Mouse (Mus musculus) megakaryocyte, embryonic 14.5 days (primary cell): ENCODE measurements around the gene Dpp4. TPM values are rescaled to one million over a fixed set of nuclear protein-coding genes. Genes with fewer than 3 reads are reported as not detected.

Source experiments
- H3K27me3 ChIP-seq: replicated peaks from 2 replicates; pipeline ENCODE3; 2012; ENCODE audit warnings: inconsistent platforms
- H3K36me3 ChIP-seq: replicated peaks from 2 replicates; pipeline ENCODE3; 2012; ENCODE audit warnings: low read length, inconsistent platforms, mixed read lengths
- H3K4me1 ChIP-seq: 2 replicates; pipeline ENCODE4 v1.6.1; 2012; ENCODE audit warnings: inconsistent platforms
- H3K4me3 ChIP-seq: replicated peaks from 2 replicates; pipeline ENCODE3; 2012; ENCODE audit warnings: moderate library complexity, mild to moderate bottlenecking, inconsistent platforms
- H3K9me3 ChIP-seq: 2 replicates; pipeline ENCODE4 v1.6.1; 2012; ENCODE audit warnings: inconsistent platforms
- FLI1 ChIP-seq: IDR thresholded peaks from 2 replicates; pipeline ENCODE4 v1.6.1; 2012; ENCODE audit warnings: low read length, inconsistent platforms, mixed read lengths
- GATA1 ChIP-seq: IDR thresholded peaks from 3 replicates; pipeline ENCODE4 v1.6.1; 2012; ENCODE audit warnings: mixed read lengths, low read length, inconsistent platforms, borderline replicate concordance
- polyA plus RNA-seq: library from polyadenylated mRNA; stranded (reverse); fragments of >175 nt; gene quantifications from 2 replicates; pipeline ENCODE4 v1.2.3, GENCODE M21; 2012; ENCODE audit warnings: low replicate concordance; ENCODE audit not compliant: insufficient read depth

Dpp4 gene
- polyA plus RNA-seq, 1 experiment, result not detected

DNA sequence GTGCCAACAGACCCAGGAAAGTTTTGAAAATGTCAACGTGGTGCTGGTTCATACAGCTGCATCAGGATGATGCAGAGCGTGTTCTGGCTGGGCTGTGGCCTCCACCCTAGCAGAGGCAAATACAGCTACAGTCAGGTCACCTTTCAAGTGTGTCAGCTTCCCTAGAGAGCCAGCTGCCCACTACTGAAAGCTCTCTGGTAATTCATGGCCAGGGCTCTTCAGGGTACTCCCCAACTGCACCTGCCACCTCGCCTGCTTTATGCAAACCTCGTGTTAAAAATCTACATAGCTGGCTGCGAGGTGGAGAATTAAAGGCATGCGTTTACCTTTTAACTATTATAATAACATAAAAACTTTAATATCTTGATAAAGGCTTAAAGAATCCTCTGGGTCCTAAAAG lies 67.7 kb downstream of the Dpp4 start:
- Histone ChIP-seq H3K4me1 (no peaks in the 10 kb centered on the region), H3K27me3 (no peaks in the 10 kb centered on the region), H3K9me3 (no peaks in the 10 kb centered on the region), H3K36me3 (no peaks in the 10 kb centered on the region), H3K4me3 (no peak overlapping the region)
- no peak for TF ChIP-seq GATA1
- TF ChIP-seq FLI1, result no peak

DNA sequence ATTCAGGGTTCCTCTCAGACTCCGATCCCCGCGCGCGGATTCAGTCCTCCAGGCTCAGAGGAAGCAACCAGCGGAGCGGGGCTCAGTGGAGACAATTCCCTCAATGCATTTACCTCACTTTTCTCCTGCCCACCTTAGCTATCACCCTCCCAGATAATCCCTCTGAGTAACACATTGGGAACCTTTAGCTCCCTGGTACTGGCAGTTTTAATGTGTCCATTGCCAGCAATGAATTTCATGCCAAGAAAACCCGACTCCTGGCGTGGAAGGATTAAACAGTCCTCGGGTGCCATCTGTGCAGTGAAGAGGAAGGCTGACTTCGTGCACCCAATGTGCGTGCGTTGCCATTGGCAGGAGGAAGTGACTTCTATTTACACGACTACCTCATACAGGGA lies 70.3 kb downstream of the Dpp4 start:
- no peak for TF ChIP-seq FLI1
- no peak for TF ChIP-seq GATA1
- H3K9me3 ChIP-seq, result no peaks in the 10 kb centered on the region

DNA sequence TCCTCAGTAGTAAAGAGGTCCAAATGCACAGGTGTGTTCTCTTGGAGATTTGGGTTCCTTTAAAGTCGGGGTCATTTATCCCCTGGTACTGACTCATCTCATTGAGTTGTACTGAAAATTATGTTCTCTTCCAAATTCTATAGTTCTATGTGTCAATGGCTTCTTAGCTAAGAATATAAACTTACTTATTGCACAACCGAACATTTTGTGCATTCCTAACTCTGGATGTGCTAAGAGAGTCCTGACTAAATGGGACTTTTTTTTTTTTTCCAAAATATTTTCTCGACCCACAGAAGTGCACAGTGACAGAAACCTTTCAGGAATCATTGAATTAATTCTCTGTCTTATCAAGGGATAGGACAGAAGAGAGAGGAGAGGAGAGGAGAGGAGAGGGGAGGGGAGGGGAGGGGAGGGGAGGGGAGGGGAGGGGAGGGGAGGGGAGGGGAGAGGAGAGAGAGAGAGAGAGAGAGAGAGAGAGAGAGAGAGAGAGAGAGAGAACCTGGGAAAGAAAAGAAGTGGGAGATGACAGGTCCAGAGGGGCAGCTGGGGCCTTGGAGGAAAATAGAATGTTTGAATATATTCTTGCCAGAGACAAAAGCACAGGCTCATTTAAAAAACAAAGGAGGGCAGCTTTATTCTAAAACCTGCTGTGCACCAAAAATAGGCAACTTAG lies 70.8 kb downstream of the Dpp4 start:
- Histone ChIP-seq H3K27me3 (no peaks in the 10 kb centered on the region), H3K36me3 (no peaks in the 10 kb centered on the region), H3K4me3 (no peak overlapping the region), H3K9me3 (no peaks in the 10 kb centered on the region), H3K4me1 (no peaks in the 10 kb centered on the region)
- TF ChIP-seq GATA1 (no peak), FLI1 (no peak)

More for the DNA sequence above, 70.3 kb downstream of the Dpp4 start:
- H3K4me1 ChIP-seq, result no peaks in the 10 kb centered on the region
- no peaks in the 10 kb centered on the region for H3K27me3 ChIP-seq
- H3K36me3 ChIP-seq, result no peaks in the 10 kb centered on the region
- no peak overlapping the region for H3K4me3 ChIP-seq

DNA sequence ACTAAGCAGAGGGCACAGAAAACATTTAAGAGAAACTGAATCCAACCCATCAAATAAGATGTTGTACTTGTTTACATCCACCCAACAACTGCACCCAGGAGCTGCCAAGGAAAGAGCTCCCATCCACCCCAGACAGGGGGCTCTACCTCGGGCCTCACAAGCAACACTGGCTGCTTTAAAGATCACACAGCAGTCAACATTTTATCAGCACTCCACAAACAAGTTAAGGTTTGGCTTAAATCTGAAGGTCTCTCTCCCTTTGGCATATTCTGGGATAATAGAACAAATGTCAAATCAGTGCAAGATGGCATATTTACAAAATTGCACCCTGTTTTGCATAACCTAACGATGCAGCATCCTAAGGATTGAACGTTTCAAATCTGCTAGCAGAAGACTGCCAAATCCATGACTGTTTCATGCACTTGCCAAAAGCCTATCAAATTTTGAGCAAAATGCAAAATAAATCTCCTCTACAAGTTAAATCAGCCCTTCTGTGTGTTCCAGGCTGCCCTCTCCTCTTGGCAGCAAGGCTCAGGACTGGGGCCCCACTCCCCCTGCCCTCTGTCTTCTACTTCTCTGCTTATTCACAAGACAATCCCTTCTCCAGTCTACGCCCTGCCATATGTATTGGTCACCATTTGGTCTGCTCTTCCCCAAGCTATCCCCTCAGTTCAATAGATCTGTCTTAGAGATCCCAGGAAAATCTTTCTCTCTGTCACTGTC lies 72.6 kb downstream of the Dpp4 start:
- TF ChIP-seq FLI1, result no peak
- Histone ChIP-seq H3K36me3 (no peaks in the 10 kb centered on the region), H3K4me1 (peaks cover 4% of the 10 kb centered on the region; the same call in 1 of the 2 replicates), H3K9me3 (no peaks in the 10 kb centered on the region), H3K27me3 (no peaks in the 10 kb centered on the region), H3K4me3 (no peak overlapping the region)

DNA sequence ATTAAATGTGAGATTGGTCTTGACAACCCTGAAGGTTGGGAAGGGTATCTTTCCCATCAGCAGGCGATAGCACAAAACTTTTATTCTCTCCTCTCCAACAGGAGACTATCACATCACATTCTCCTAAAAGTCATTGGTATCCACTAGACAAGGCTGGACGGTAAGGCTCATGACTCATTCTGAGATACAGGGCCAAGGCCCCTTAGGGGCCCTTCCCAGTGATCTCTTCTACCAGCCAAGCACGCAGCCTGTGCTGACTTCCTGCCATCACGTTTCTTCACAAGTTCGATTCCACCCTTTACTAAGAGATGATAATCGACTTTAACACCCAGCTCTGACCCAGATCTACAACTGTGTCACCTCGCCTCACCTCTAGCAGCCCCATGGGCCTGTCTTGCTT lies 74.9 kb downstream of the Dpp4 start:
- no peaks in the 10 kb centered on the region for H3K27me3 ChIP-seq
- TF ChIP-seq GATA1, result no peak
- no peak for TF ChIP-seq FLI1
- H3K4me3 ChIP-seq, result no peak overlapping the region
- no peaks in the 10 kb centered on the region for H3K9me3 ChIP-seq
- peaks cover 18% of the 10 kb centered on the region for H3K4me1 ChIP-seq
- no peaks in the 10 kb centered on the region for H3K36me3 ChIP-seq

DNA sequence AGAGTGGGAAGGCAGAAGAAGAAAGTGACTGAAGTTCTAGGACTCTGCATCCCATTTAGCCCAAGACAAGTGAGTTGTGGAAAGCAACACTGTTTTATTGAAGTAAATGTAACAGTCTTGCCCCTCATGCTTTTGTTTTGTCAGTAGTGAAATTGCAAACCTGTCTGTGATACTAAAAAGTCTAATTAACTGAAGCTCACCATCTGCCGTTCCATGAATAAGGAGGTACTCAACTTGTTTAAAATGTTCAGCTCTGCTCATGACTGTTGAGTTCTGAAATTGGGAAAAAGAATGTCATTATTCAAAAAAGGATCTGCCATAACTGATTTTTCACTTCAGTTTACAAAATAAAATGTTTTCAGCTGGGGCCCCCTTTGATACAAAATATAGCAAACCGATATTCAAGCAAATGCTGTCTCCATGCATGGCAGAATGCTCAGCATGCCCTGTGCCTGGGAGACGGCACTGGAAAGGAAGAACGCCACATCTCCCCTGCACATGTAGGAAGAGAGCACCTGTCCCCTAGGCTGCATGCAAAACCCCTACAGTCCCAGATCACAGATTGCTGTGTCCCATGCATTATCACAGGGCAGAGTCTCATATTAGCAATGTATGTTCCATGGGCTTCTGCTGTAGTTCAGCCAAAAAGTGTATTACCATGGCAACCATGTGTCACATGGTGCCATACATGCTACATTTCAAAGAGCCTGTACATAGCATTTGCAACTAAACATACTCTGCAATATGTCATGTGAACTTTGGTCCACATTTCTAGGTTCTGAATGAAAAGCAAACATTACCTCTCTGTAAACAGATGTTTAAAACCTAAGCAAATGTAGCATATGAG lies 77.4 kb downstream of the Dpp4 start:
- Histone ChIP-seq H3K4me1 (peaks cover 23% of the 10 kb centered on the region), H3K36me3 (no peaks in the 10 kb centered on the region), H3K27me3 (no peaks in the 10 kb centered on the region), H3K4me3 (no peak overlapping the region), H3K9me3 (no peaks in the 10 kb centered on the region)
- TF ChIP-seq GATA1 (no peak), FLI1 (no peak)

DNA sequence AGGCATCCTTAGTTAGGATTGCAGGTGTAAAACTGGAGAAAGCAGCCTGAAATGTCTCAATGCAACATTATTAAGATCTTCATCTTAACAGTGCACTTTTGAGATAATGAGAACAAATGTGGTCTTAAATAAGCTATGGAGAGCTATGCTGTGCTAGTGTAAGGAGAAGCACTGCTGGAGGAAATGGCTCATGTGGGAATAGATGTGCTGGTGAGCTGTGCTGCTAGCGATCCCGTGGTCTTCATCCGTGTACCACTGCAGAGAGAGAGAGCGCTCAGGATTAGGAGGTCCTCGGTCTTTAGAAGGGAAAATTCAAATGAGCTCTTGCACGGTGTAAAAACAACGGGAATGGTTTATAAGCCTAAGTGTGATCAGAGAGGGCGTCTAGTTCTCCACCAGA lies 79.6 kb downstream of the Dpp4 start:
- H3K4me1 ChIP-seq, result peaks cover 23% of the 10 kb centered on the region
- TF ChIP-seq GATA1 (no peak), FLI1 (no peak)
- no peak overlapping the region for H3K4me3 ChIP-seq
- no peaks in the 10 kb centered on the region for H3K9me3 ChIP-seq
- no peaks in the 10 kb centered on the region for H3K27me3 ChIP-seq
- H3K36me3 ChIP-seq, result no peaks in the 10 kb centered on the region

DNA sequence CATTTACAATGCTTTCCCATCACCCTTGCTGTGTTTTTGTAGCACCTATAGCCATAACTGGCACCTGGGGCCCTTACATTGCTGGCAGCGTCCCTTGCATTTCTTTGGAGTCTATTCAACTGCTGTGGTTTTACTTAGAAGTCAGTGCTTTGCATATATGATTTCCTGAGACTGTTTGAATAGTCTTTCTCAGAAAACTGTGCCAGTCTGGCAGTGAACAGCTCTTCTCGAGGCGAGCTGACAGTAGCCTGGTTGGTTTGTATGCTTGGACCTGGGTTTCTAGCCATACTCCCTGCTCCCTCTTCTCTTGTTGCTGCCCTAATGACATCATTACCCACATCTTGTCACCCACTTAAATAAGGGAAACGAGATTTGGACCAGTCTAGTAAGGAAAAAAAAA lies 80.1 kb downstream of the Dpp4 start:
- Histone ChIP-seq H3K4me1 (peaks cover 23% of the 10 kb centered on the region), H3K4me3 (no peak overlapping the region), H3K36me3 (no peaks in the 10 kb centered on the region), H3K9me3 (no peaks in the 10 kb centered on the region), H3K27me3 (no peaks in the 10 kb centered on the region)
- TF ChIP-seq FLI1 (no peak), GATA1 (no peak)

DNA sequence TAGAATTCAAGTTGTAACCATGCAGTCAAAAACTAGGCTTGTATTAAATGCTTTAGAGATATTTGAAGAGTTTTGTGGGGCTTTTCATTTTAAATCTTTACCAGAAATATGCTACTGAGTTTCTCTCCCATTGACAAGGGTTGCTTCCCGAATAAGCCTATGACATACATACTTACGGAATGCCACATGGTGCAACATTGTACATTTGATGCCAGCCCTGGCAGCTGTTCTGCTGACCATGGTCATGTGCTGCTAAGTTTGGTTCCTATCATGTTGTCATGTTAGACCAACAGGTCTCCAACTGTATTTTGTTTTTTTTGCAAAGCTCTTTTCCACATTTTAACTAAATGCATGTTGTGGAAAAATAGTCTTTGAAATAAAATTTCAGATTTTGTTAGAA lies 86.6 kb downstream of the Dpp4 start:
- H3K27me3 ChIP-seq, result no peaks in the 10 kb centered on the region
- no peaks in the 10 kb centered on the region for H3K9me3 ChIP-seq
- no peaks in the 10 kb centered on the region for H3K36me3 ChIP-seq
- no peaks in the 10 kb centered on the region for H3K4me1 ChIP-seq
- H3K4me3 ChIP-seq, result no peak overlapping the region
- TF ChIP-seq FLI1 (no peak), GATA1 (no peak)

DNA sequence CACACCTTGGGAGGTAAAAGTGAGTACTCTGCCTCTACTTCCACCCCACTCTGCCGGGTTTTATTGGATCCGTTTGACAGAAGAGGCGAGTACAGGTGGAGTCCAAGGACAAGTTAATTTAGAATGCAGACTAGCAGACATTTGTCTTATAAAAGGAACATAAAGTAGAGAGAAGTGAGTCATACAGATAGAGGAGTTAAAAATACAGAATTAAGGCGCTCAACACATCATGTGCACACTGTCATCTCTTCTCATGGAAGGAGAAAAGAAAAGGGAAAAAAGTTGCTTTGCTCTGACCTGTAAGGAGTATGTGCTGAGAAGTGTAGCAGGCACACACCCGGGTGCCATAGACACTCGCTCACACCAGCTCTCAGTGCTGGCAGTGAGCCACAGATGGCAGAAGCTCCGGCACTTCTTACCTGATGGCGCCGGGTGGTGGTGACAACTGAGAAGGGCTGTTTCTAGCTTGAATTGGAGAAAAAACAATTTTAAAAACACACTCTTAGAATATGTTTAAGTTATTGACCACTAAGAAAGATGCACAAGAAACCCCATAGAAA lies 88.9 kb downstream of the Dpp4 start:
- Histone ChIP-seq H3K4me1 (peaks cover 3% of the 10 kb centered on the region; the same call in 1 of the 2 replicates), H3K4me3 (no peak overlapping the region), H3K27me3 (no peaks in the 10 kb centered on the region), H3K36me3 (no peaks in the 10 kb centered on the region), H3K9me3 (no peaks in the 10 kb centered on the region)
- TF ChIP-seq FLI1 (no peak), GATA1 (no peak)
